Mouse (Mus musculus) brain, embryonic 14.5 days (tissue): ENCODE measurements around the gene Acly.

Experiments used
- CTCF ChIP-seq: fragments of 200-500 bp; IDR thresholded peaks from 2 replicates; pipeline ENCODE4 v1.5.1; 2012; ENCODE audit warnings: inconsistent platforms, mild to moderate bottlenecking, moderate library complexity, borderline replicate concordance; ENCODE audit not compliant: insufficient read depth, insufficient read length; ENCODE audit errors: extremely low read depth
- POLR2A ChIP-seq: fragments of 200-500 bp; IDR thresholded peaks from 2 replicates; pipeline ENCODE4 v1.6.1; 2012; ENCODE audit warnings: mild to moderate bottlenecking, inconsistent platforms, borderline replicate concordance; ENCODE audit not compliant: poor library complexity, insufficient read depth, insufficient read length, severe bottlenecking; ENCODE audit errors: extremely low read depth

DNA sequence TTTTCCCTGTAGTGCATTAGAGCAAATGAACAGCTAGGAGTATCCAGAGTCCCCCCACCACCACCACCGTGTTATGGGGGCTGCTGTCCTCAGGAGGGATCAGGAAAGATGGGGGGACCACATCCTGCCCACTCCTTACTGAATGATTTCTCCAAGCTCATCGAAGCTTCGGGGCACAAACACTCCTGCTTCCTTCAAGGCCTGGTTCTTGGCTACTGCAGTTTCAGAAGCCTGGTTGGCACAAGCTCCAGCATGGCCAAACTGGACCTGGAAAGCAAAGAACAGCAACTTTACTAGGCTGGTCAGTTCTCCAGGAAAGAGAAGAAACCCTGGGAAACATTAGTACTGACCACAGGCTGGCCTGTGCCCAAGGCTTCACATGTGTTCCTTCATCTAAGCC lies 43.3 kb downstream of the Acly start:
- TF ChIP-seq POLR2A (no peak), CTCF (no peak)
